Mouse (Mus musculus) liver, embryonic 12.5 days (tissue): Measurements from ENCODE around the gene Gm40460. TPM values are rescaled to one million over a fixed set of nuclear protein-coding genes. Genes with fewer than 3 reads are reported as not detected.
"Not testable (repeated sequence)": the region's sequence is repeated elsewhere in the genome, so short reads cannot be mapped to it uniquely, and the experiment has no call there.

Source experiments
- ATAC-seq: fragments of 200-750 bp; cut with Nextera tagmentation; 2 replicates; pipeline ENCODE4 v1.8.0; 2017; ENCODE audit warnings: moderate number of reproducible peaks, mild to moderate bottlenecking, moderate library complexity
- H3K27ac ChIP-seq: fragments of 300-500 bp; sonication (generic); 2 replicates; pipeline ENCODE4 v1.5.1; 2016; ENCODE audit warnings: mild to moderate bottlenecking
- H3K27me3 ChIP-seq: fragments of 300-500 bp; sonication (generic); replicated peaks from 2 replicates; pipeline ENCODE4 v1.6.1; 2016; ENCODE audit warnings: mild to moderate bottlenecking, moderate library complexity
- H3K36me3 ChIP-seq: fragments of 300-500 bp; sonication (generic); 2 replicates; pipeline ENCODE4 v1.6.1; 2016; ENCODE audit warnings: mild to moderate bottlenecking, moderate library complexity
- H3K4me1 ChIP-seq: fragments of 300-500 bp; sonication (generic); 2 replicates; pipeline ENCODE4 v1.6.1; 2016
- H3K4me2 ChIP-seq: fragments of 300-500 bp; sonication (generic); 2 replicates; pipeline ENCODE4 v1.6.1; 2016; ENCODE audit warnings: mild to moderate bottlenecking, moderate library complexity
- H3K4me3 ChIP-seq: fragments of 300-500 bp; sonication (generic); 2 replicates; pipeline ENCODE4 v1.5.1; 2016; ENCODE audit warnings: mild to moderate bottlenecking, moderate library complexity
- H3K9ac ChIP-seq: fragments of 300-500 bp; sonication (generic); 2 replicates; pipeline ENCODE4 v1.6.1; 2016; ENCODE audit warnings: mild to moderate bottlenecking, moderate library complexity
- H3K9me3 ChIP-seq: fragments of 300-500 bp; sonication (generic); replicated peaks from 2 replicates; pipeline ENCODE4 v1.6.1; 2016; ENCODE audit warnings: mild to moderate bottlenecking, moderate library complexity
- WGBS: fragments of 180-500 bp; shearing (Covaris S2); methylation state at CpG from one replicate; pipeline ENCODE4 v1.1.7; 2016; ENCODE audit not compliant: insufficient replicate concordance; 5-methylcytosine and 5-hydroxymethylcytosine counted together
- polyA plus RNA-seq: library from polyadenylated mRNA; unstranded; fragments of >200 nt; fragmentation: Nextera tagmentation; extraction: Ambion mirVana; gene quantifications from 2 replicates; pipeline ENCODE4 v1.2.1, GENCODE M21; 2016

Gm40460 gene
- not detected in 2 replicates for polyA plus RNA-seq

DNA sequence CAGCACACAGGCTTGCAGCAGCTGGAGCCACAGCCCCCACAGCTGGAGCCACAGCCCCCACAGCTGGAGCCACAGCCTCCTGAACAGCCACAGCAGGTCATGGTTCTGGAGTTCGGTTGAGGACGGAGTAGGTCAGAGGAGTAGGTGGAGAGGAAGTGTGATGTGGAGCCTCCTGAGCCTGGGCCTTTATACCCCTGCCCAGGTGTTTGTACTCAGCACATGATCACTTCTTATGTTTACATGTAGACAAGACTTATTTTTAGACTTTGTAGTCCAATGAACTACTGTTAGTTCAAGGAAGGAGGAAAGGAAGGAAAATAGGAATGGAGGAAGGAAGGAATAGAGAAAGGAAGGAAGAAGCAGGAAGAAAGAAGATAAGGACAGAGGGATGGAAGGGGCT lies at the start of gene Gm40460:
Gene Gm40460, minus strand, starts transcription at position 101 of the 400 bp plus-strand sequence.
- no peaks in the 10 kb centered on the region for H3K27me3 ChIP-seq
- WGBS = 45% methylated on average over 2 of the region's 2 CpGs
- no peak for ATAC-seq
- no peak within 1 kb of the TSS for H3K9ac ChIP-seq
- H3K9me3 ChIP-seq = peaks cover 5% of the 10 kb centered on the region; the same call in 1 of the 2 replicates
- no peak within 1 kb of the TSS for H3K4me2 ChIP-seq
- no peak within 1 kb of the TSS for H3K4me3 ChIP-seq
- no peaks in the 10 kb centered on the region for H3K36me3 ChIP-seq
- no peak within 1 kb of the TSS for H3K27ac ChIP-seq
- no peaks in the 10 kb centered on the region for H3K4me1 ChIP-seq

DNA sequence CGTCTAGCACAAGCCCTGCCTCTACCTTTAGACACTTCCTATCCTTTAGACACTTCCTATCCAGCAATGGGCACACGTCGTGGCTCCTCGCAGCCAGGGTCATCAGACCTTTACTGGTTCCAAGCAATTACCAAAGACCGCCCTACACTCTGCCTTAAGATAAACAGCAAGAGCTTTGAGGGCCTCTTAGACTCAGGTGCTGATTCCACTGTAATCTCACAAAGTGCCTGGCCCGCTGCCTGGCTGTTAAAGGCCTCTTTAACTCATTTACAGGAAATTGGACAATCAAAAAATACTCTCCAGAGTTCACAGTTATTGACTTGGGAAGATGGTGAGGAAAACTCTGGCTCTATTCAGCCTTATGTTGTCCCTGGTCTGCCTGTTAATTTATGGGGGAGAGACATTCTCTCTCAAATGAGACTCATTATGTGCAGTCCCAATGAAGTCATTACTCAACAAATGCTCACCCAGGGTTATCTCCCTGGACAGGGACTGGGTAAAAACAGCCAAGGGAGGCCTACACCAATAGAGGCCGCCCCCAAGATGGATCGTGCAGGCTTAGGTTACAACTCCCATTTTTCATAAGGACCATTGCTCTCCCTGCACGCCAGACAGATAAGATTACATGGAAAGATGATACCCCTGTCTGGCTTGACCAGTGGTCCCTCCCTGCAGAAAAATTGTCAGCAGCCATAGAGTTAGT lies 45.2 kb upstream of the Gm40460 start:
- not testable (repeated sequence) for H3K4me3 ChIP-seq, H3K9ac ChIP-seq, H3K4me2 ChIP-seq, H3K36me3 ChIP-seq, H3K9me3 ChIP-seq, H3K27ac ChIP-seq, ATAC-seq
- Histone ChIP-seq H3K4me1 (peaks cover 12% of the 10 kb centered on the region), H3K27me3 (peaks cover 52% of the 10 kb centered on the region)
- 47% methylated on average over 9 of the region's 9 CpGs for WGBS

- Histone ChIP-seq H3K27me3 (peaks cover 53% of the 10 kb centered on the region), H3K9ac (peak overlapping the region; percentile 61; the same call in 1 of the 2 replicates), H3K9me3 (no peaks in the 10 kb centered on the region), H3K36me3 (no peaks in the 10 kb centered on the region), H3K4me3 (peak overlapping the region; percentile 61; the same call in 1 of the 2 replicates), H3K4me1 (peaks cover 12% of the 10 kb centered on the region), H3K4me2 (peak overlapping the region; percentile 85), H3K27ac (no peak overlapping the region)
- WGBS = 24% methylated on average over 23 of the region's 23 CpGs
- 0 out of 2 replicates have a peak, but pooled peaks have one; percentile 35 for ATAC-seq
Observed at GRCm38 (mm10) chr7:142285130-142285835, 44.4 kb upstream of the Gm40460 start.

- peak overlapping the region; percentile 85 for H3K4me2 ChIP-seq
- WGBS = under 1% methylated on average over 19 of the region's 19 CpGs
- peak overlapping the region; percentile 61 for H3K9ac ChIP-seq
- peaks cover 60% of the 10 kb centered on the region for H3K27me3 ChIP-seq
- peak overlapping the region; percentile 61 for H3K4me3 ChIP-seq
- H3K27ac ChIP-seq = peak overlapping the region; percentile 55
- no peak for ATAC-seq
- no peaks in the 10 kb centered on the region for H3K9me3 ChIP-seq
- no peaks in the 10 kb centered on the region for H3K36me3 ChIP-seq
- H3K4me1 ChIP-seq = peaks cover 12% of the 10 kb centered on the region
Observed at GRCm38 (mm10) chr7:142284615-142285080, 43.8 kb upstream of the Gm40460 start.

GRCm38 (mm10) chr7:142284023-142284591 lies 43.2 kb upstream of the Gm40460 start:
- H3K4me2 ChIP-seq = peak overlapping the region; percentile 85
- WGBS = under 1% methylated on average over 38 of the region's 38 CpGs
- H3K4me3 ChIP-seq = peak overlapping the region; percentile 61
- H3K9me3 ChIP-seq = no peaks in the 10 kb centered on the region
- no peaks in the 10 kb centered on the region for H3K36me3 ChIP-seq
- ATAC-seq = no peak
- peak overlapping the region; percentile 55 for H3K27ac ChIP-seq
- peak overlapping the region; percentile 61 for H3K9ac ChIP-seq
- peaks cover 63% of the 10 kb centered on the region for H3K27me3 ChIP-seq
- peaks cover 12% of the 10 kb centered on the region for H3K4me1 ChIP-seq

DNA sequence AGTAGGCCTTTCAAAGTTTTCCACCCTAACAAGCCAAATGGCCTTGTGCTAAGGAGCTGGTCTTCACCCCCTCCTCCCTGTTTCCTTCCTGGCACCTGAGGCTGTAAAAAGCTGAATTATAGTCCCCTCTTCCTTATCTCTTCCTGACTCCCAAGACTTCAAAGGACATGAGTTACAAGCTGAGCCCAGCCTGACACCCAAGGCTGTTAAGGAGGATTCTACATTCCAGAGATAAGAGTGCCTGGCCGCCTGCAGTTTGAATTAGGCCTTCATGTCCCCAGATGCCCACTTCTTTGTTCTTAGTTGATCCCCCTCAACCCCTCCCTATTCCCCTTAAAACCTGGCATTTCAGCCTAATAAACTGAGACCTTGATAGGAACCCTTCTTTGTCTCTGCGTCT lies 42.0 kb upstream of the Gm40460 start:
- not testable (repeated sequence) for H3K4me2 ChIP-seq, H3K4me3 ChIP-seq, H3K9me3 ChIP-seq, H3K36me3 ChIP-seq, H3K9ac ChIP-seq, ATAC-seq, H3K27ac ChIP-seq
- 27% methylated on average over 2 of the region's 2 CpGs for WGBS
- peaks cover 12% of the 10 kb centered on the region for H3K4me1 ChIP-seq
- H3K27me3 ChIP-seq = peaks cover 63% of the 10 kb centered on the region

DNA sequence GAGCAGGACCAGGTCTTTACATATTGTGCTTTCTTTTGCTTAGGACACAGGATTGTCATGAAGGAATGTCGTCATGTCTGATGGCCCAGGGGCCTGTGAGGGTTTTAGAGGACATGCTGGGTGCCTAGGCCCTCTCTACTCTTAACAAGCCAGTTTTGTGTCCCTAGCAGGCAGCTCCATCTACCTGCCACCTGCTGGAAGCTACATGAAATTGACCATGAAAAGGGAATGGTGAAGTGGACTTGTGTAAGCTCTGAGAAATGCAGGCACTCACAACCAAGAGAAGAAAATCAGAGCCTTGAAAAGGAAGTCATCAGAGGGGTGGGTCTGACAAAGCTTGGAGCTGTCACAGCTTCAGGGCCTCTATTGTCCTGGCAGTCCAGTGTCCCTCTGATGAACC lies 38.4 kb upstream of the Gm40460 start:
- H3K4me2 ChIP-seq, H3K9ac ChIP-seq, H3K4me1 ChIP-seq, ATAC-seq, H3K27ac ChIP-seq, H3K36me3 ChIP-seq, H3K9me3 ChIP-seq, H3K4me3 ChIP-seq: not testable (repeated sequence)
- H3K27me3 ChIP-seq = peaks cover 40% of the 10 kb centered on the region
- 57% methylated on average over 1 of the region's 1 CpGs for WGBS

GRCm38 (mm10) chr7:142278183-142278582 lies 37.3 kb upstream of the Gm40460 start:
- not testable (repeated sequence) for H3K9me3 ChIP-seq, H3K27ac ChIP-seq, H3K4me1 ChIP-seq, H3K9ac ChIP-seq, H3K4me3 ChIP-seq, H3K36me3 ChIP-seq, ATAC-seq, H3K4me2 ChIP-seq
- 2% methylated on average over 3 of the region's 3 CpGs for WGBS
- peaks cover 29% of the 10 kb centered on the region for H3K27me3 ChIP-seq

- H3K27me3 ChIP-seq, H3K27ac ChIP-seq, H3K4me2 ChIP-seq, H3K4me3 ChIP-seq, H3K9me3 ChIP-seq, H3K4me1 ChIP-seq, ATAC-seq, H3K36me3 ChIP-seq, H3K9ac ChIP-seq: not testable (repeated sequence)
Observed at GRCm38 (mm10) chr7:142274263-142274662, 33.4 kb upstream of the Gm40460 start, which contains the start of gene Gm4559. Gm4559 (minus strand) TSS chr7:142274363.

DNA sequence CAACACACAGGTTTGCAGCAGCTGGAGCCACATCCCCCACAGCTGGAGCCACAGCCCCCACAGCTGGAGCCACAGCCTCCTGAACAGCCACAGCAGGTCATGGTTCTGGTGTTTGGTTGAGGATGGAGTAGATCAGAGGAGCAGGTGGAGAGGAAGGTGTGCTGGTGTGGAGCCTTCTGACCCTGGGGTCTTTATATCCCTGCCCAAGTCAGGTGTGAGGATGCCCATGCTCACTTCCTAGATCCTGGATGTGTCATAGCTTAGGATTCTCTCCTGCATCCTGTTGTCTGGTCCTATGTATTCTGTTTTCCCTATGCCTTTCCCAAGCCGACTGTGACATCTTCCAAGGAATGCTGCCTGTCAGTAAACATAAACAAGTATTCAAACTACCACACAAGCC lies 17.4 kb upstream of the Gm40460 start, which contains the start of gene Gm2431:
Gene Gm2431, minus strand, starts transcription at position 101 of the 400 bp plus-strand sequence.
- H3K27me3 ChIP-seq, H3K4me1 ChIP-seq, H3K9ac ChIP-seq, H3K9me3 ChIP-seq, ATAC-seq, H3K27ac ChIP-seq, H3K36me3 ChIP-seq, H3K4me2 ChIP-seq, H3K4me3 ChIP-seq: not testable (repeated sequence)
- WGBS = 25% methylated on average over 1 of the region's 1 CpGs

DNA sequence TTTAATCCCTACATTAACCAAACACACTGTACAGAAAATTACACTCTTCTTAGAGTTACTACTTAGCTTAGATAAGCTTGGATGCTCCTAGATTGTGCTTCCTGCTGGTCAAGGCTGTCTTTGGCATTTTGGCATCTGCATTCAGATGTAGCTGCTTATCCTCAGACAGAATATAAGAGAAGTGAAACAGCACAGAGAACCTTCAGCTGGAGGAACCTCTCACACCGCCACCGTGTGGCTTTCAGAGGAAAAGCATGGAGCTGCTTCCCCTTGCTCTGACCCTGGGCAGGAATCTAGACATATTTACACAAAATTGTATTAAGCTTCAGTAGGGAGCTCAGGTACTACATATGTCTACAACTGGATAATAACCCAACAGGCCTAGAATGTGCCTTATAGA lies 14.6 kb upstream of the Gm40460 start:
- Histone ChIP-seq H3K4me1 (no peaks in the 10 kb centered on the region), H3K36me3 (no peaks in the 10 kb centered on the region), H3K4me2 (no peak overlapping the region), H3K9ac (no peak overlapping the region), H3K9me3 (no peaks in the 10 kb centered on the region), H3K27me3 (peaks cover 13% of the 10 kb centered on the region), H3K27ac (no peak overlapping the region), H3K4me3 (no peak overlapping the region)
- no peak for ATAC-seq
- 4% methylated on average over 2 of the region's 2 CpGs for WGBS

GRCm38 (mm10) chr7:142249824-142250223 lies 8.9 kb upstream of the Gm40460 start:
- H3K4me3 ChIP-seq = no peak overlapping the region
- no peak for ATAC-seq
- WGBS = 0% methylated on average over 1 of the region's 1 CpGs
- no peaks in the 10 kb centered on the region for H3K4me1 ChIP-seq
- no peaks in the 10 kb centered on the region for H3K36me3 ChIP-seq
- H3K4me2 ChIP-seq = no peak overlapping the region
- peaks cover 10% of the 10 kb centered on the region for H3K27me3 ChIP-seq
- no peak overlapping the region for H3K9ac ChIP-seq
- H3K9me3 ChIP-seq = no peaks in the 10 kb centered on the region
- H3K27ac ChIP-seq = no peak overlapping the region
